Mouse (Mus musculus) kidney, postnatal 25 days (tissue): ENCODE measurements around the gene Ppt2.

Source experiments
- DNase-seq, 2 experiments: peaks; one replicate each; pipeline ENCODE4 v3.0.0; 2021; ENCODE audit warnings: mixed read lengths in 2 of 2

The Ppt2 gene

GRCm38 (mm10) chr17:34627943-34628643 lies at the start of gene Ppt2:
Gene Ppt2 (minus strand): TSS chr17:34628510.
- DNase-seq = peak; percentile 65 to 81

DNA sequence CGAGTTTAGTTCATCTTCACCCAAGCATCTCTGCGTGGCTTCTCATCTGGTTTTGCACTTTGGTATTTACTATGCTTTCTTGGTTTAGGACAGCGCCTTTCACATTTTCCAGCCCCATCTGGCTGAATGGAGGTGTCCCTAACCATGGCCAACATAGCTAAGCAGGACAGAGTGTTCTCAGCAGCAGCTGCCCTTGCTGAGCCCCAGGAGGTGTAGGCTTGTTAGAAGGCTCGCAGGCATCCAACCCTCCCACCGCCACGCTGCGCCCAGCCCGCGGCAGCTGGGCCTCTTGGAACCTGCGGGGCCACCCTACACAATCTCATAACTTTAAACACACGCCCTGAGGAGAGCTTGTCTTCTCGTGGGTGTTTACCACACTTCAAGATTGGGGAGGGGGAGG lies 48.4 kb upstream of the Ppt2 start:
- DNase-seq = no peak

DNA sequence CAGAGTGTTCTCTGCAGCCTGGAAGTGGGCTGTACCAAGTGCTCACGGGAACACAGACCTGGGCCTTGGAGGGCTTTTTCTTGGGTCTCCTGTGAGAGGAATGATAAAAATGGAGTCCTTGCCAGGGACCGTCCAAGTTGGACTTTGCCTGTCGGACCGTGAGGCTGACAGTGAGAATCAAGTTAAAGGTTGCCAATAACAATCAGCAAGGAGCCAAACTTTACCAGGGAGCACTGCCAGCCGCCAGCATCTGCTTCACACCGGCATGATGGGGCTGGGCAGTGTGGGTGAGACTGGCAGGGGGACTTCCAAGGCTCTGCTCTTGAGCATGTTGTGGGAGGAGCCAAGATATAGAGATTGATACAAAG lies 47.8 kb upstream of the Ppt2 start:
- peak in 1 of 2 experiments; percentile 64 for DNase-seq

GRCm38 (mm10) chr17:34675205-34676092 lies 47.1 kb upstream of the Ppt2 start:
- DNase-seq = peak in 1 of 2 experiments; percentile 22

- DNase-seq = no peak
These were observed 46.4 kb upstream of the Ppt2 start for GRCm38 (mm10) chr17:34674524-34675204.

DNA sequence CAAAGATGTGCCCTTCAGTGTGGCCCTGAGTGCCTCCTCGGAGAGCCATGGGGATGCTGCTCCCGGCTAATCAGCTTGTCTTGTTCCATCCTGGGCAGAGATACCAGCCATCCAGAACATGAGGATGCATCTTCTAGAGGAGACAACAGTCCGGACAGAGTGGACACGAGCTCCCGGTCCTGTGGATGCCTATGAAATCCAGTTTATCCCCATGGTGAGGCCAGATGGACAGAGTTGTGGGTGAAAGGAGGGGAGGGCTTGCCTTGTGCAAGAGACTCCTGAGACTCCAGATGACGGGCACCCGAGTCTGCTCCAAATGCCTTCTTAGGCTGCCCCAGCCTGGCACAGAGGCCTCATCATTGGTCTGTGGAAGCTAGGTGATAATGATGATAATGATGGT lies 44.8 kb upstream of the Ppt2 start:
- no peak for DNase-seq

- no peak for DNase-seq
These were observed 44.0 kb upstream of the Ppt2 start for GRCm38 (mm10) chr17:34672246-34672792.

DNA sequence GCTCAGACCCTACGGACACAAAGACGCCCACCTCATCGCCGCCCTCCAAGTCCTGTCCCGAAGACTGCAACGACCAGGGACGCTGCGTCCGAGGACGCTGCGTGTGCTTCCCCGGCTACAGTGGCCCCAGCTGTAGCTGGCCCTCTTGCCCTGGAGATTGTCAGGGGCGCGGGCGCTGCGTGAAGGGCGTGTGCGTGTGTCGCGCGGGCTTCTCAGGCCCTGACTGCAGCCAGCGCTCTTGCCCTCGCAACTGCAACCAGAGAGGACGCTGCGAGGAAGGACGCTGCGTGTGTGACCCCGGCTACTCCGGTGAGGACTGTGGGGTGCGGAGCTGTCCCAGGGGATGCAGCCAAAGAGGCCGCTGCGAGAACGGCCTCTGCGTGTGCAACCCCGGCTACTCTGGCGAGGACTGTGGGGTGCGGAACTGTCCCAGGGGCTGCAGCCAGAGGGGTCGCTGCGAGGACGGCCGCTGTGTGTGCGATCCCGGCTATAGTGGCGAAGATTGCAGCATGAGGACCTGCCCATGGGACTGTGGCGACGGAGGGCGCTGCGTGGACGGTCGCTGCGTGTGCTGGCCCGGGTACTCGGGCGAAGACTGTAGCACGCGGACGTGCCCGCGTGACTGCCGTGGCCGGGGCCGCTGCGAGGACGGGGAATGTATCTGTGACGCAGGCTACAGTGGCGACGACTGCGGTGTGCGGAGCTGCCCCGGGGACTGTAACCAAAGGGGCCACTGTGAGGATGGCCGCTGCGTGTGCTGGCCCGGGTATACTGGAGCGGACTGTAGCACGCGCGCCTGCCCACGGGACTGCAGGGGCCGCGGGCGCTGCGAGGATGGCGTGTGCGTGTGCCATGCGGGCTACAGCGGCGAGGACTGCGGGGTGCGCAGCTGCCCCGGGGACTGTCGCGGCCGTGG lies 43.1 kb upstream of the Ppt2 start:
- peak in 1 of 2 experiments; percentile 37 for DNase-seq

- no peak for DNase-seq
These were observed 41.9 kb upstream of the Ppt2 start, which contains the start of gene Tnxb for GRCm38 (mm10) chr17:34670235-34670634. Gene Tnxb (plus strand): TSS chr17:34670535.

DNA sequence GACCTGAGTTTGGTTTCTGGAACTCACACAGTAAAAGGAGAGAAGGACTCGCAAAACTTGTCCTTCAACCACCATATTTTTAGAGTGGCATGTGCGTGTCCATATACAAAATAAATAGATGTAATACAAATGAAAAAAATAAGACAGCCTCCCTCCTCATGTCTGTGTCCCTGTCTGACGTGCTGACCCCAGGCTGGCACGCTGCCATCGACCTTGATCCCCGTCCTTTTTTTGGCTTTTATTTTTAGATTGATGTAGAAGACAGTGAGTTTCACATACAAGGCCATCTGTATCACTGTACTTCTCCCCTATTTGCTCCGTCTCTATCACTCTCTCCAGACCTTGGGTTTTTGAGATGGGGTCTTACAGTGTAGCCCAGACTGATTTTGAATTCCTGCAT lies 36.2 kb upstream of the Ppt2 start:
- DNase-seq = peak in 1 of 2 experiments; percentile 32

DNA sequence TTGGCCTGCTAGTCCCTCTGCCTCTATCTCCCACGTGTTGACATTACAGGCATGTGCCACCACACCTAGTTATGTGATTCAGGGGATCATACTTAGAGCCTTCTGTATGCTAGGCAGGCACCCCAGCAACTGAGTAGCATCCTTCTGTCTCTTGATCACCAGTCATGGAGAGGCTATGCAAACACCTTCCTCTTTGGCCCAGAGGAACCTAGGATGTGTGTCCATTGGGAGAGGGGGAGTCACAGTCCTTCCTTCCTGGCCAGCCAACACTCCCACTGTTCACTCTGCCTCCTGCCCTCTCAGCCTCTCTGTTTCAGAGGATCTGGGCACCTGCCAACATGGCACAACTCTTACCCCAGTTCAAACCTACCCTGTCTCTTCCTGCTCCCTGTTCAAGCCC lies 35.2 kb upstream of the Ppt2 start:
- no peak for DNase-seq

DNA sequence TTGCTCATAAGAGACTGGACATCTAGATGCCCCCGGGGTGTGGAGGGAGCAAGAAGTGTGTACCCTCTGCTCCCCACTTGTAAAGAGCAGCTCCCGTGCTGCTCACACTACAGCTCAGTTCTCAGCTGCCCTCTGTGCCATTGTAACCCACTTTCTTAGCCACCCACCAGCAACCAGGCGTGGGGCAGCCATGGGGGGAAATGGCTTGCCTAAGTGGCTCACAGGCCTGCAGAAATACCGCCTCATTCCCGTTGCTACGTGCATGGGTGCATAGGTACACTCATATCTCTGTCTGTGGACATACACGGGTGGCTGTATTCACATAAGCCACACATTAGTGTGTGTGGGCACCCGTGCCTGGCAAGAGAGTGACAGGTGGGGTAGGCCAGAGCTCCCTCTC lies 34.7 kb upstream of the Ppt2 start:
- DNase-seq = no peak

- no peak for DNase-seq
These were observed 34.2 kb upstream of the Ppt2 start for GRCm38 (mm10) chr17:34662468-34662867.

DNA sequence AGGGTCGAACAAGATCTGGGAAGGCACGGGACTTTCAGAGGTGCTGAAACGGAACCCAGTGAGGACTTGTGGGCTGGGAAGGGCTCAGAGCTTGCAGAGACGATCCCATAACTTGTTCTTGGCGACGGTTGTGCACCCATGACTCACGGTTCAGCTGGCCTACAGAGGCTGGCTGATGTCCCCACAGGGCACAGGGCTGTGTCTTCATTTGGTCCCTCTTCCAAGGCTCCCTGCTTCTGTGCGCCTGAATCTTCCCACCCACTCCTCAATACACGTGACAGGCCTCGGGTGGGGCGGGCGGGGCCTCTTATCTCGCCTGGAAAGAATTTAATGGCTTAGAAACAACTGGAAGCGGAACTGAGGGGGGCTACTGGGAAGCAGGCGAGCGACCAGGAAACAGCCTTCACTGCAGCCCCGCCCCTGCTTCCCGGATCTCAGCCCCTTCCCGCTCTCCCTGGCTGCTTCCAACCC lies 32.8 kb upstream of the Ppt2 start:
- DNase-seq = peak; percentile 80 to 90

DNA sequence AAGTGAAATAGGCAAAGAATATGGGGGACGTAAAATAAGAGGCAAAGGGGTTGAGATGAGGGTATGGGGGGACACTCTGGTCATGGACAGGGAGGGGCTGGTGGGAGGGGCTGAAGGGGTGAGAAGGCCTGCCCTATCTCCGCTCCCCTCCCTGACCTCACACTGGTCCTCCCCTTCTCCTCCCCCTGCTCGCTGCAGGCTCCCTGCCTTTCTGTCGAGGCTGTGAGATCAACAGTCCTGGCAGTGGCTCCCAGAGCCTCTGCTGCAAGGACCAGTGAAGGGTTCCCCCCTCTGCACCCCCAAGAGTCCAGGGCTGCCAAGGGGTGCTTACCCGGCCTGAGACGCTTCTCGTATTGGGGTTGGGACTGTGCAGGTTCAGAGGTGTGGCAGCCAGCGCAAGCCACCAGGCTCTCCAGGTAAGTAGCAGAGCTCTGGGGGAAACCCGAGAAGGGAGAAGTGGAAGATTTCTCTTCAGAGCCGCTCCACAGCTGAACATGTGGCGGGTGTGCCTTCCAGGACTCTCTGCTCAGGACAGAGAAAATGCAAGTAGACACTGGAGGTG lies 32.0 kb upstream of the Ppt2 start:
- DNase-seq = peak in 1 of 2 experiments; percentile 70

- DNase-seq = no peak
These were observed 31.5 kb upstream of the Ppt2 start for GRCm38 (mm10) chr17:34659897-34660214.

DNA sequence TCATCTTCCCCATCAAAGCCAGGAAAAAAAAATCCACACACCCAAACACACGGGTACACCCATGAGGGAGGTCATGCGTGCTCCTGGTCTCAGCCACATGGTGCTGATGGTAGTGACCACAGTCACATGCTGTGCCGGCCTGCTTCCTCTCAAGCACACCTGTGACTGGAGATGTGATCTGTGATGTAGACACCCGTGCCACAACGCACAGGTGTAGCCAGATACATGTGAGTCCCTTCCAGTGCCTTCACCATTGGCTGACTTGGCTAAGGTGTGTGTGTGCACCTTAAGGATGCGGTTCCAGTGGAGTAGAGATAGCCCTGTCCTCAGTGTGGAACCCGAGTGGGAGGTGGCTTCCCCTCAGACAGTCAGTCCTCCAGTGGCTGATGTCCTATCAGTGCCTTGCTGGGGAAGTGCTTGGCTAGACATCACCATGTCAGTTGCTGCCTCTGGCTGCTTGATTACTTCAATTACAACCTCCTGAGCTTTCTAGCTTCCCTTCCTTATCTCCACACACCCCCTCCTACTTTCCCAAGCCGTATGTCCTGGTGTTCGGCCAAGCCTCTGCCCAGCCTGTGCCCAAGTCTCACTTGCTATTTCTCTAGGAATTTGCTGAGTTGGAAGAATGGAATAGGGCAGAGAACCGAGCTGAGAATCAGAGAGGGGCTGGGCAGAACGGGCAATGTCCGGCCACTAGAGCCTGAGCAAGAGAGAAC lies 31.0 kb upstream of the Ppt2 start:
- peak; percentile 42 to 71 for DNase-seq

DNA sequence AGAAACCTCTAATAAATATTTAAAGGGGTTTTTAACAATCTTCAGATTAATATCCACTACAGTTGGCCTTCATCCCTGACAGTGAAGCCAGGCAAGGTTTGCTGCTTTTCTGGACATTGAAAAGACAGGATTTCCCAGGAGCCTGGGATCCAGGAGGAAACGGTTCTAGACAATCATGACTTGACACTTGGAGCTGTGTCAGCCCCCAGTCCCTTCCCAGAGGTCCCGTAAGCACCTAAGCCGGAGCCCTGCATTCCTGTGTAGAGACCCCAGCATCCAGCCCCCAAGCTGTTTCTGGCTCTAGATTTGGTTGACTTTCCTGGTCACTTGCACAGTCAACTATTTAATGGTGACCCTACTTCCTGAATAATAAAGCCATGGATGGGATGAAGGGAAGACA lies 30.3 kb upstream of the Ppt2 start:
- no peak for DNase-seq

GRCm38 (mm10) chr17:34658145-34658544 lies 29.8 kb upstream of the Ppt2 start:
- no peak for DNase-seq

DNA sequence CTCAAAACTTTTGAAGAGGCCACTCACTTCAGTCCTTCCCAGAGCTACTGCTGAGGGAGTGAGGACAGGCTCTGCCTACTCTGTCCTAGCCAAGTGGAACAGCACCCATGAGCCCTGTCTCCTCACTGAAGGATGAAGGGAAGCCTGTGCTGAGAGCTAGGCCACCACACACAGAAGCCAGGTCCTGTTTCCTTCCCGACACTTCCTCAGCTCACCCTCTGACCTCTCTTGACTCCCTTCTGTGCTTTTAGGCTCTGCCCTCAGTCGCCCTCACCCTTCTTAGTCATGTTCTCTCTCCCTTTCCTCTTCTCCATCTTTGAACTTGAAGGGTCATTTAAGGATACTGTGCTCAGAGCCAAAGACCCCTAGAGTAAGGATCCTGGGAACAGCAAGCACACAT lies 29.0 kb upstream of the Ppt2 start:
- DNase-seq = no peak

DNA sequence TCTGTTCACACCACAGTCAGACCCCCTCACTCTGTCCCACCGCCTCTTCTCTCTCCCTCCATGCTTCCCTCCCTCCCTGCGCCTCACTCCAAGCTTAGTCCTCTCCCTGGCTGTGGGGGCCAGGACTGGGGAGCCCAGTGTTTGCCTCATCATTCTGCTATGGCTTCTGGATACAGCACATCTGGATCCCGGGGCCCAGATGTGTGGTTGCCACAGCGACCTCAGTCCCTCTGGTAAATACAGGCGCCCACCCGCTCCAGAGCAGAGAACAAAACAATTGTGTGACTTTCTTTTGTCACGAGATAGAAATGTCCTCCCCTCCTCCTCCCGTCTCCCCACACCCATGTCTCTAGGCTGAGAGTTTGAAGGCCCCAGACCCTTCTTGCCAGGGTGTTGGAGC lies 28.4 kb upstream of the Ppt2 start:
- DNase-seq = no peak
